Mouse (Mus musculus) forebrain, embryonic 12.5 days (tissue): Measurements from ENCODE around the gene Flrt1. TPM values are rescaled to one million over a fixed set of nuclear protein-coding genes. Genes with fewer than 3 reads are reported as not detected.
A peak's percentile ranks its signal among the peaks of the same experiment; 100 is the strongest.

Source experiments
- ATAC-seq: fragments of 200-750 bp; cut with Nextera tagmentation; 2 replicates; pipeline ENCODE4 v1.8.0; 2017; ENCODE audit warnings: moderate TSS enrichment; ENCODE audit not compliant: low FRiP score
- H3K27ac ChIP-seq: fragments of 300-500 bp; sonication (generic); 2 replicates; pipeline ENCODE4 v1.5.1; 2016; ENCODE audit warnings: mild to moderate bottlenecking
- H3K27me3 ChIP-seq: fragments of 300-500 bp; sonication (generic); 2 replicates; pipeline ENCODE4 v1.6.1; 2016; ENCODE audit warnings: mild to moderate bottlenecking
- H3K36me3 ChIP-seq: fragments of 300-500 bp; sonication (generic); replicated peaks from 2 replicates; pipeline ENCODE4 v1.6.1; 2016; ENCODE audit warnings: mild to moderate bottlenecking
- H3K4me1 ChIP-seq: fragments of 300-500 bp; sonication (generic); 2 replicates; pipeline ENCODE4 v1.6.1; 2016
- H3K4me2 ChIP-seq: fragments of 300-500 bp; sonication (generic); 2 replicates; pipeline ENCODE4 v1.6.1; 2016; ENCODE audit warnings: mild to moderate bottlenecking, moderate library complexity
- H3K4me3 ChIP-seq: fragments of 300-500 bp; sonication (generic); replicated peaks from 2 replicates; pipeline ENCODE4 v1.5.1; 2016; ENCODE audit warnings: mild to moderate bottlenecking
- H3K9ac ChIP-seq: fragments of 300-500 bp; sonication (generic); 2 replicates; pipeline ENCODE4 v1.6.1; 2016; ENCODE audit warnings: mild to moderate bottlenecking
- H3K9me3 ChIP-seq: fragments of 300-500 bp; sonication (generic); 2 replicates; pipeline ENCODE4 v1.6.1; 2016
- WGBS: fragments of 180-500 bp; shearing (Covaris S2); methylation state at CpG from one replicate; pipeline ENCODE4 v1.1.7; 2016; 5-methylcytosine and 5-hydroxymethylcytosine counted together
- polyA plus RNA-seq: library from polyadenylated mRNA; unstranded; fragments of >200 nt; fragmentation: Nextera tagmentation; extraction: Ambion mirVana; gene quantifications from 2 replicates; pipeline ENCODE4 v1.2.1, GENCODE M21; 2016

Flrt1 gene
- polyA plus RNA-seq, 1 experiment from 2014 or later, result 8.0 TPM

- peaks cover 15% of the 10 kb centered on the region for H3K27me3 ChIP-seq
- H3K4me3 ChIP-seq, result no peak overlapping the region
- 0 out of 2 replicates have a peak, but pooled peaks have one; percentile 3 for ATAC-seq
- WGBS, result 16% methylated on average over 3 of the region's 3 CpGs
- H3K4me2 ChIP-seq, result no peak overlapping the region
- no peak overlapping the region for H3K9ac ChIP-seq
- peaks cover 89% of the 10 kb centered on the region for H3K4me1 ChIP-seq
- H3K36me3 ChIP-seq, result no peaks in the 10 kb centered on the region
- no peak overlapping the region for H3K27ac ChIP-seq
- no peaks in the 10 kb centered on the region for H3K9me3 ChIP-seq
Observed at GRCm38 (mm10) chr19:7112628-7113027, 7.1 kb upstream of the Flrt1 start.

- no peak for ATAC-seq
Observed at GRCm38 (mm10) chr19:7111710-7112109, 6.2 kb upstream of the Flrt1 start.

GRCm38 (mm10) chr19:7111309-7111708, 5.8 kb upstream of the Flrt1 start:
- Histone ChIP-seq H3K4me2 (no peak overlapping the region), H3K4me1 (peaks cover 89% of the 10 kb centered on the region), H3K9me3 (no peaks in the 10 kb centered on the region), H3K4me3 (no peak overlapping the region), H3K9ac (no peak overlapping the region), H3K27me3 (peaks cover 12% of the 10 kb centered on the region), H3K27ac (no peak overlapping the region), H3K36me3 (no peaks in the 10 kb centered on the region)
- 85% methylated on average over 6 of the region's 6 CpGs for WGBS
- no peak for ATAC-seq

More at GRCm38 (mm10) chr19:7111710-7112109, 6.2 kb upstream of the Flrt1 start:
- peaks cover 93% of the 10 kb centered on the region for H3K4me1 ChIP-seq
- no peaks in the 10 kb centered on the region for H3K9me3 ChIP-seq
- no peaks in the 10 kb centered on the region for H3K36me3 ChIP-seq
- no peak overlapping the region for H3K4me2 ChIP-seq
- no peak overlapping the region for H3K4me3 ChIP-seq
- H3K9ac ChIP-seq, result no peak overlapping the region
- peaks cover 15% of the 10 kb centered on the region for H3K27me3 ChIP-seq
- no peak overlapping the region for H3K27ac ChIP-seq
- WGBS, result 85% methylated on average over 4 of the region's 4 CpGs

GRCm38 (mm10) chr19:7110875-7111274, 5.3 kb upstream of the Flrt1 start:
- Histone ChIP-seq H3K4me3 (no peak overlapping the region), H3K36me3 (no peaks in the 10 kb centered on the region), H3K4me1 (peaks cover 88% of the 10 kb centered on the region), H3K27ac (no peak overlapping the region), H3K9ac (no peak overlapping the region), H3K4me2 (0 out of 2 replicates have a peak overlapping the region, but pooled peaks have one; percentile 3), H3K27me3 (peaks cover 12% of the 10 kb centered on the region), H3K9me3 (no peaks in the 10 kb centered on the region)
- WGBS, result 43% methylated on average over 6 of the region's 6 CpGs
- ATAC-seq, result no peak

- Histone ChIP-seq H3K9me3 (no peaks in the 10 kb centered on the region), H3K27me3 (peaks cover 12% of the 10 kb centered on the region), H3K4me1 (peaks cover 92% of the 10 kb centered on the region), H3K36me3 (no peaks in the 10 kb centered on the region), H3K4me2 (0 out of 2 replicates have a peak overlapping the region, but pooled peaks have one; percentile 3), H3K27ac (no peak overlapping the region), H3K9ac (no peak overlapping the region), H3K4me3 (no peak overlapping the region)
- no peak for ATAC-seq
- 3% methylated on average over 5 of the region's 5 CpGs for WGBS
Observed at GRCm38 (mm10) chr19:7110097-7110496, 4.6 kb upstream of the Flrt1 start.

GRCm38 (mm10) chr19:7108114-7108905, 2.8 kb upstream of the Flrt1 start:
- Histone ChIP-seq H3K9me3 (no peaks in the 10 kb centered on the region), H3K9ac (no peak overlapping the region), H3K27ac (no peak overlapping the region), H3K4me1 (peaks cover 92% of the 10 kb centered on the region), H3K36me3 (no peaks in the 10 kb centered on the region), H3K27me3 (peaks cover 18% of the 10 kb centered on the region), H3K4me3 (no peak overlapping the region), H3K4me2 (no peak overlapping the region)
- WGBS, result 55% methylated on average over 6 of the region's 6 CpGs
- no peak for ATAC-seq

- Histone ChIP-seq H3K36me3 (no peaks in the 10 kb centered on the region), H3K4me2 (no peak overlapping the region), H3K9me3 (no peaks in the 10 kb centered on the region), H3K4me3 (no peak overlapping the region), H3K9ac (no peak overlapping the region), H3K27ac (no peak overlapping the region), H3K4me1 (peaks cover 92% of the 10 kb centered on the region), H3K27me3 (peaks cover 18% of the 10 kb centered on the region)
- no peak for ATAC-seq
- WGBS, result 87% methylated on average over 4 of the region's 4 CpGs
Observed at GRCm38 (mm10) chr19:7107174-7107573, 1.6 kb upstream of the Flrt1 start.

GRCm38 (mm10) chr19:7106566-7106965, 1.0 kb upstream of the Flrt1 start:
- H3K9ac ChIP-seq, result no peak overlapping the region
- no peak overlapping the region for H3K4me3 ChIP-seq
- H3K27me3 ChIP-seq, result peaks cover 18% of the 10 kb centered on the region
- H3K4me2 ChIP-seq, result no peak overlapping the region
- no peaks in the 10 kb centered on the region for H3K9me3 ChIP-seq
- H3K4me1 ChIP-seq, result peaks cover 92% of the 10 kb centered on the region
- H3K27ac ChIP-seq, result no peak overlapping the region
- H3K36me3 ChIP-seq, result no peaks in the 10 kb centered on the region
- ATAC-seq, result no peak
- WGBS, result 88% methylated on average over 2 of the region's 2 CpGs

- Histone ChIP-seq H3K9ac (no peak overlapping the region), H3K27ac (peak overlapping the region; percentile 66), H3K4me3 (no peak overlapping the region), H3K4me2 (peak overlapping the region; percentile 15), H3K4me1 (peaks cover 70% of the 10 kb centered on the region), H3K27me3 (peaks cover 11% of the 10 kb centered on the region), H3K9me3 (no peaks in the 10 kb centered on the region), H3K36me3 (no peaks in the 10 kb centered on the region)
- peak; percentile 69 for ATAC-seq
- 9% methylated on average over 19 of the region's 19 CpGs for WGBS
Observed at GRCm38 (mm10) chr19:7103993-7104401, 1.5 kb downstream of the Flrt1 start.

- H3K9ac ChIP-seq, result peak overlapping the region; percentile 30
- no peaks in the 10 kb centered on the region for H3K9me3 ChIP-seq
- peaks cover 11% of the 10 kb centered on the region for H3K27me3 ChIP-seq
- peaks cover 65% of the 10 kb centered on the region for H3K4me1 ChIP-seq
- no peak overlapping the region for H3K4me3 ChIP-seq
- no peaks in the 10 kb centered on the region for H3K36me3 ChIP-seq
- H3K4me2 ChIP-seq, result peak overlapping the region; percentile 15
- 70% methylated on average over 4 of the region's 4 CpGs for WGBS
- ATAC-seq, result 0 out of 2 replicates have a peak, but pooled peaks have one; percentile 4
- H3K27ac ChIP-seq, result peak overlapping the region; percentile 66; the same call in 1 of the 2 replicates
Observed at GRCm38 (mm10) chr19:7103349-7103992, 2.1 kb downstream of the Flrt1 start.

GRCm38 (mm10) chr19:7102039-7102438, 3.5 kb downstream of the Flrt1 start:
- Histone ChIP-seq H3K4me1 (peaks cover 52% of the 10 kb centered on the region), H3K4me3 (no peak overlapping the region), H3K36me3 (no peaks in the 10 kb centered on the region), H3K27ac (no peak overlapping the region; the same call in 1 of the 2 replicates), H3K9me3 (no peaks in the 10 kb centered on the region), H3K9ac (no peak overlapping the region), H3K27me3 (peaks cover 15% of the 10 kb centered on the region), H3K4me2 (no peak overlapping the region)
- WGBS, result 61% methylated on average over 10 of the region's 10 CpGs
- ATAC-seq, result no peak

- Histone ChIP-seq H3K4me2 (no peak overlapping the region), H3K27ac (no peak overlapping the region), H3K9ac (no peak overlapping the region), H3K4me3 (no peak overlapping the region), H3K36me3 (no peaks in the 10 kb centered on the region; the same call in 1 of the 2 replicates), H3K9me3 (no peaks in the 10 kb centered on the region), H3K4me1 (peaks cover 36% of the 10 kb centered on the region), H3K27me3 (peaks cover 30% of the 10 kb centered on the region)
- no peak for ATAC-seq
- WGBS, result 85% methylated on average over 3 of the region's 3 CpGs
Observed at GRCm38 (mm10) chr19:7099620-7100155, 5.8 kb downstream of the Flrt1 start.
